Mouse (Mus musculus): ENCODE measurements around the gene Thy1. TPM values are rescaled to one million over a fixed set of nuclear protein-coding genes. Genes with fewer than 3 reads are reported as not detected.

Gene Thy1
- polyA plus RNA-seq, 1 experiment, result not detected

DNA sequence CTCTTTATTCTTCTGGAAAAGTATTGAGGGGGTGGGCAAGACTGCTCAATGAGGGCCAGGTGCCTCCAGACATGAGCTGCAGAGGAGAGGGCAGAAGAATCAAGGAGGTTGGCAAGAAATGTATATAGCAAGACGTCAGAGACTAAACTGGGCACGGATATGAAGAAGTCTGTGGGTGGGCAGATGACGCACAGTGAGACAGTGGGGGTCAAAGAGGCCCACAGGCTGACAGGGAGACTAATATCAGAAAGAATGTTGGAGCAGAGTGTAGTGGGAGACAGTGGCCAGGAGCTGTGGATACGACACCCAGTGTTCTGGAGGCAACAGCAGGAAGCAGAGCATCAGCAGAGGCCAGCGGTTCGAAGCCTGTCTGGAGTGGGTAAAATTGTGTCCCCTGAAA lies 15.4 kb downstream of the Thy1 start:
- no peaks in the 10 kb centered on the region for H3K36me3 ChIP-seq (ENCODE audit: control insufficient read depth, insufficient read depth)
- H3K4me3 ChIP-seq (ENCODE audit: insufficient read depth, poor library complexity, severe bottlenecking), result no peak overlapping the region
- no peaks in the 10 kb centered on the region for H3K27me3 ChIP-seq (ENCODE audit: control insufficient read depth, insufficient read depth, insufficient read length)
- TF ChIP-seq CTCF (IDR thresholded peaks at IDR 0.05; ENCODE audit: control insufficient read depth, insufficient read depth, insufficient read length) (no peak), FOSL1 (IDR thresholded peaks at IDR 0.05; ENCODE audit: insufficient read depth, low read length, poor library complexity, severe bottlenecking) (no peak), USF1 (IDR thresholded peaks at IDR 0.05; ENCODE audit: low read depth) (no peak)
- H3ac ChIP-seq (ENCODE audit: control insufficient read depth, insufficient read length, low read depth), result no peak overlapping the region
- no peaks in the 10 kb centered on the region for H3K79me2 ChIP-seq (ENCODE audit: control insufficient read depth, insufficient read depth)
- no peaks in the 10 kb centered on the region for H3K79me3 ChIP-seq (ENCODE audit: low read depth)

GRCm38 (mm10) chr9:44065177-44065576 lies 22.0 kb downstream of the Thy1 start:
- Histone ChIP-seq H3K4me3 (ENCODE audit: insufficient read depth, poor library complexity, severe bottlenecking) (no peak overlapping the region), H3K79me3 (ENCODE audit: low read depth) (no peaks in the 10 kb centered on the region), H3K36me3 (ENCODE audit: control insufficient read depth, insufficient read depth) (no peaks in the 10 kb centered on the region), H3ac (ENCODE audit: control insufficient read depth, insufficient read length, low read depth) (no peak overlapping the region), H3K79me2 (ENCODE audit: control insufficient read depth, insufficient read depth) (no peaks in the 10 kb centered on the region), H3K27me3 (ENCODE audit: control insufficient read depth, insufficient read depth, insufficient read length) (no peaks in the 10 kb centered on the region)
- TF ChIP-seq MYOG (IDR thresholded peaks at IDR 0.05; ENCODE audit: control insufficient read depth, extremely low read depth, insufficient read length) (no peak), CTCF (IDR thresholded peaks at IDR 0.05; ENCODE audit: control insufficient read depth, insufficient read depth, insufficient read length) (no peak), MYOD1 (IDR thresholded peaks at IDR 0.05; ENCODE audit: control insufficient read depth, insufficient read length, low read depth) (no peak), CEBPB (IDR thresholded peaks at IDR 0.05; ENCODE audit: low read depth) (no peak), USF1 (IDR thresholded peaks at IDR 0.05; ENCODE audit: low read depth) (no peak), FOSL1 (IDR thresholded peaks at IDR 0.05; ENCODE audit: insufficient read depth, low read length, poor library complexity, severe bottlenecking) (no peak), MAX (IDR thresholded peaks at IDR 0.05) (no peak)

GRCm38 (mm10) chr9:44066785-44067225 lies 23.6 kb downstream of the Thy1 start, which contains the start of gene Usp2:
Usp2 (plus strand) TSS chr9:44067021.
- no peak for TF ChIP-seq MYOD1 (IDR thresholded peaks at IDR 0.05; ENCODE audit: control insufficient read depth, insufficient read length, low read depth)
- peak; percentile 94 for TF ChIP-seq MAX (IDR thresholded peaks at IDR 0.05)
- TF ChIP-seq CTCF (IDR thresholded peaks at IDR 0.05; ENCODE audit: control insufficient read depth, insufficient read depth, insufficient read length), result peak; percentile 95
- no peak for TF ChIP-seq MYOG (IDR thresholded peaks at IDR 0.05; ENCODE audit: control insufficient read depth, extremely low read depth, insufficient read length)
- TF ChIP-seq USF1 (IDR thresholded peaks at IDR 0.05; ENCODE audit: low read depth), result peak; percentile 87
- no peak for TF ChIP-seq FOSL1 (IDR thresholded peaks at IDR 0.05; ENCODE audit: insufficient read depth, low read length, poor library complexity, severe bottlenecking)
- peak; percentile 54 for TF ChIP-seq CEBPB (IDR thresholded peaks at IDR 0.05; ENCODE audit: low read depth)
- no peaks in the 10 kb centered on the region for H3K79me2 ChIP-seq (ENCODE audit: control insufficient read depth, insufficient read depth)

GRCm38 (mm10) chr9:44067241-44067959 lies 24.2 kb downstream of the Thy1 start:
- Histone ChIP-seq H3K4me3 (ENCODE audit: insufficient read depth, poor library complexity, severe bottlenecking) (no peak overlapping the region), H3K79me2 (ENCODE audit: control insufficient read depth, insufficient read depth) (no peaks in the 10 kb centered on the region), H3K79me3 (ENCODE audit: low read depth) (no peaks in the 10 kb centered on the region), H3K27me3 (ENCODE audit: control insufficient read depth, insufficient read depth, insufficient read length) (no peaks in the 10 kb centered on the region), H3K36me3 (ENCODE audit: control insufficient read depth, insufficient read depth) (no peaks in the 10 kb centered on the region), H3ac (ENCODE audit: control insufficient read depth, insufficient read length, low read depth) (peak overlapping the region; percentile 39)
- TF ChIP-seq CEBPB (IDR thresholded peaks at IDR 0.05; ENCODE audit: low read depth) (no peak), CTCF (IDR thresholded peaks at IDR 0.05; ENCODE audit: control insufficient read depth, insufficient read depth, insufficient read length) (no peak), MYOD1 (IDR thresholded peaks at IDR 0.05; ENCODE audit: control insufficient read depth, insufficient read length, low read depth) (no peak), MAX (IDR thresholded peaks at IDR 0.05) (no peak), FOSL1 (IDR thresholded peaks at IDR 0.05; ENCODE audit: insufficient read depth, low read length, poor library complexity, severe bottlenecking) (no peak), USF1 (IDR thresholded peaks at IDR 0.05; ENCODE audit: low read depth) (no peak), MYOG (IDR thresholded peaks at IDR 0.05; ENCODE audit: control insufficient read depth, extremely low read depth, insufficient read length) (no peak)

More at GRCm38 (mm10) chr9:44066785-44067225, 23.6 kb downstream of the Thy1 start, which contains the start of gene Usp2:
- H3K4me3 ChIP-seq (ENCODE audit: insufficient read depth, poor library complexity, severe bottlenecking), result no peak within 1 kb of the TSS
- no peaks in the 10 kb centered on the region for H3K36me3 ChIP-seq (ENCODE audit: control insufficient read depth, insufficient read depth)
- H3K79me3 ChIP-seq (ENCODE audit: low read depth), result no peaks in the 10 kb centered on the region
- H3K27me3 ChIP-seq (ENCODE audit: control insufficient read depth, insufficient read depth, insufficient read length), result no peaks in the 10 kb centered on the region
- H3ac ChIP-seq (ENCODE audit: control insufficient read depth, insufficient read length, low read depth), result peak within 1 kb of the TSS; percentile 39

- H3K4me3 ChIP-seq (ENCODE audit: insufficient read depth, poor library complexity, severe bottlenecking), result no peak overlapping the region
- no peak overlapping the region for H3ac ChIP-seq (ENCODE audit: control insufficient read depth, insufficient read length, low read depth)
- no peaks in the 10 kb centered on the region for H3K79me2 ChIP-seq (ENCODE audit: control insufficient read depth, insufficient read depth)
- H3K79me3 ChIP-seq (ENCODE audit: low read depth), result no peaks in the 10 kb centered on the region
- TF ChIP-seq MYOD1 (IDR thresholded peaks at IDR 0.05; ENCODE audit: control insufficient read depth, insufficient read length, low read depth) (no peak), MAX (IDR thresholded peaks at IDR 0.05) (no peak), CTCF (IDR thresholded peaks at IDR 0.05; ENCODE audit: control insufficient read depth, insufficient read depth, insufficient read length) (no peak), FOSL1 (IDR thresholded peaks at IDR 0.05; ENCODE audit: insufficient read depth, low read length, poor library complexity, severe bottlenecking) (no peak), MYOG (IDR thresholded peaks at IDR 0.05; ENCODE audit: control insufficient read depth, extremely low read depth, insufficient read length) (no peak), CEBPB (IDR thresholded peaks at IDR 0.05; ENCODE audit: low read depth) (no peak), USF1 (IDR thresholded peaks at IDR 0.05; ENCODE audit: low read depth) (no peak)
- H3K27me3 ChIP-seq (ENCODE audit: control insufficient read depth, insufficient read depth, insufficient read length), result no peaks in the 10 kb centered on the region
- no peaks in the 10 kb centered on the region for H3K36me3 ChIP-seq (ENCODE audit: control insufficient read depth, insufficient read depth)
These were observed 24.8 kb downstream of the Thy1 start for GRCm38 (mm10) chr9:44067960-44068330.
